Mouse (Mus musculus) megakaryocyte, embryonic 14.5 days (primary cell): ENCODE data around the gene Rapgef4.

ENCODE experiments used
- FLI1 ChIP-seq: IDR thresholded peaks from 2 replicates; pipeline ENCODE4 v1.6.1; 2012; ENCODE audit warnings: low read length, inconsistent platforms, mixed read lengths
- GATA1 ChIP-seq: IDR thresholded peaks from 3 replicates; pipeline ENCODE4 v1.6.1; 2012; ENCODE audit warnings: mixed read lengths, low read length, inconsistent platforms, borderline replicate concordance

DNA sequence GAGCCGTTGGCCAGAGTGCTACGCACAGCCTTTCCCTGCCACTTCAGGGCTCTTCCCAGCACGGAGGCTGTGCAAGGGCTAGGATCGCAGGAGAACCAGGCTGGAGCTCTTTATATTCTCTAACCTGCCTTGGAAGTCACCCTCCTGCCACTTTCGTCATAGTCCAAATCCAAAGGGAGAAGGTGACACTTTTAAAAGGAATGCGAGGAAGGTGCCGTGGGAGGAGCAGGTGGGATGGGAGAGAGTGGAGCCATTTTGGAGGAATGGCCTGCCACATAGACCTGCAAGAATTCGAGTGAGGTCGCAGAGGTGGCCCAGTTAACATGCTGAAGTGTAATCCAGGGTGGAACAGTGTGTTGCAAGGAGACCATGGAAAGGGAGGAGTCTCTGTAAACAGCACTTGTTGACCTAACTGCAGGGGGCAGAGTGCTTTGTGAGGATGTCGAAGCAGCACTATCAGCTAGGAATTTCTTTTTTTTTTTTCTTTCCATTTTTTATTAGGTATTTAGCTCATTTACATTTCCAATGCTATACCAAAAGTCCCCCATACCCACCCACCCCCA, 94.0 kb downstream of the Rapgef4 start:
- no peak for TF ChIP-seq GATA1
- TF ChIP-seq FLI1 = no peak
